Mouse (Mus musculus) liver, embryonic 11.5 days (tissue): ENCODE measurements at regions not wholly inside any gene's neighbourhood (a gene's known extent, or its start where the extent isn't known, plus 50 kb on each side); places are given as distances from the start of the nearest gene placed in this dataset.

Source experiments
- ATAC-seq: fragments of 200-750 bp; cut with Nextera tagmentation; replicated peaks from 2 replicates; pipeline ENCODE4 v1.8.0; 2017; ENCODE audit warnings: moderate number of reproducible peaks, mild to moderate bottlenecking, moderate TSS enrichment, moderate library complexity; ENCODE audit not compliant: low FRiP score
- DNase-seq: peaks from one replicate; pipeline ENCODE4 v3.0.0-alpha.2; 2017; ENCODE audit warnings: low spot score
- H3K27ac ChIP-seq: fragments of 300-500 bp; sonication (generic); 2 replicates; pipeline ENCODE4 v1.5.1; 2014; ENCODE audit warnings: mild to moderate bottlenecking, low read depth, low read length, control low read depth
- H3K27me3 ChIP-seq: fragments of 300-500 bp; sonication (generic); replicated peaks from 2 replicates; pipeline ENCODE4 v1.6.1; 2014; ENCODE audit warnings: low read length, mixed read lengths; ENCODE audit not compliant: control insufficient read depth, insufficient read depth
- H3K36me3 ChIP-seq: fragments of 300-500 bp; sonication (generic); 2 replicates; pipeline ENCODE4 v1.6.1; 2014; ENCODE audit warnings: mild to moderate bottlenecking, low read length, moderate library complexity, mixed read lengths; ENCODE audit not compliant: control insufficient read depth, insufficient read depth
- H3K4me1 ChIP-seq: fragments of 300-500 bp; sonication (generic); replicated peaks from 2 replicates; pipeline ENCODE4 v1.6.1; 2014; ENCODE audit warnings: low read length, mixed read lengths; ENCODE audit not compliant: control insufficient read depth, insufficient read depth
- H3K4me2 ChIP-seq: fragments of 300-500 bp; sonication (generic); 2 replicates; pipeline ENCODE4 v1.6.1; 2014; ENCODE audit warnings: mild to moderate bottlenecking, control low read depth, moderate library complexity
- H3K4me3 ChIP-seq: fragments of 300-500 bp; sonication (generic); 2 replicates; pipeline ENCODE4 v1.5.1; 2014; ENCODE audit warnings: low read depth, low read length, control low read depth
- H3K9ac ChIP-seq: fragments of 300-500 bp; sonication (generic); 2 replicates; pipeline ENCODE4 v1.6.1; 2014; ENCODE audit warnings: low read depth, low read length, control low read depth
- H3K9me3 ChIP-seq: fragments of 300-500 bp; sonication (generic); 2 replicates; pipeline ENCODE4 v1.6.1; 2016; ENCODE audit warnings: low read length, inconsistent platforms, mixed read lengths; ENCODE audit not compliant: control insufficient read depth
- WGBS: fragments of 180-500 bp; shearing (Covaris S2); extraction: QIAGEN DNeasy Blood & Tissue Kit; methylation state at CpG from one replicate; pipeline ENCODE4 v1.1.7; 2014; 5-methylcytosine and 5-hydroxymethylcytosine counted together

- 79% methylated on average over 17 of the region's 17 CpGs for WGBS
- Histone ChIP-seq H3K4me1 (no peaks in the 10 kb centered on the region; the same call in 1 of the 2 replicates), H3K4me2 (no peak overlapping the region), H3K27me3 (no peaks in the 10 kb centered on the region), H3K4me3 (no peak overlapping the region), H3K9ac (no peak overlapping the region), H3K27ac (no peak overlapping the region), H3K9me3 (no peaks in the 10 kb centered on the region), H3K36me3 (no peaks in the 10 kb centered on the region)
- ATAC-seq (no peak), DNase-seq (no peak)
These were observed 183.0 kb upstream of the Pmfbp1 start for GRCm38 (mm10) chr8:109310670-109311386.

GRCm38 (mm10) chr8:109311484-109312210 lies 182.2 kb upstream of the Pmfbp1 start:
- H3K9ac ChIP-seq: no peak overlapping the region
- H3K27me3 ChIP-seq: no peaks in the 10 kb centered on the region
- H3K9me3 ChIP-seq: no peaks in the 10 kb centered on the region
- 67% methylated on average over 17 of the region's 17 CpGs for WGBS
- DNase-seq: no peak
- H3K36me3 ChIP-seq: no peaks in the 10 kb centered on the region
- no peak overlapping the region for H3K4me3 ChIP-seq
- no peaks in the 10 kb centered on the region; the same call in 1 of the 2 replicates for H3K4me1 ChIP-seq
- no peak for ATAC-seq
- H3K4me2 ChIP-seq: no peak overlapping the region
- H3K27ac ChIP-seq: no peak overlapping the region

GRCm38 (mm10) chr8:109312731-109313130 lies 181.1 kb upstream of the Pmfbp1 start:
- WGBS: 24% methylated on average over 8 of the region's 8 CpGs
- no peak for ATAC-seq
- Histone ChIP-seq H3K4me1 (no peaks in the 10 kb centered on the region; the same call in 1 of the 2 replicates), H3K4me3 (no peak overlapping the region), H3K4me2 (no peak overlapping the region), H3K27me3 (no peaks in the 10 kb centered on the region), H3K36me3 (no peaks in the 10 kb centered on the region), H3K27ac (no peak overlapping the region), H3K9ac (no peak overlapping the region), H3K9me3 (no peaks in the 10 kb centered on the region)
- DNase-seq: no peak

GRCm38 (mm10) chr8:109320955-109321354 lies 172.9 kb upstream of the Pmfbp1 start:
- no peaks in the 10 kb centered on the region for H3K9me3 ChIP-seq
- no peaks in the 10 kb centered on the region for H3K36me3 ChIP-seq
- H3K4me1 ChIP-seq: no peaks in the 10 kb centered on the region
- DNase-seq (no peak), ATAC-seq (no peak)
- no peak overlapping the region for H3K4me2 ChIP-seq
- WGBS: 79% methylated on average over 11 of the region's 11 CpGs
- H3K27ac ChIP-seq: no peak overlapping the region
- no peaks in the 10 kb centered on the region for H3K27me3 ChIP-seq
- no peak overlapping the region for H3K4me3 ChIP-seq
- no peak overlapping the region for H3K9ac ChIP-seq

- WGBS: 80% methylated on average over 2 of the region's 2 CpGs
- ATAC-seq: no peak
- H3K4me2 ChIP-seq: no peak overlapping the region
- H3K4me1 ChIP-seq: no peaks in the 10 kb centered on the region
- no peak overlapping the region for H3K9ac ChIP-seq
- no peaks in the 10 kb centered on the region for H3K27me3 ChIP-seq
- no peaks in the 10 kb centered on the region for H3K9me3 ChIP-seq
- H3K27ac ChIP-seq: no peak overlapping the region
- H3K4me3 ChIP-seq: no peak overlapping the region
- DNase-seq: no peak
- no peaks in the 10 kb centered on the region for H3K36me3 ChIP-seq
These were observed 170.5 kb upstream of the Pmfbp1 start for GRCm38 (mm10) chr8:109323351-109323750.

- Histone ChIP-seq H3K4me2 (no peak overlapping the region), H3K36me3 (no peaks in the 10 kb centered on the region), H3K4me3 (no peak overlapping the region), H3K4me1 (no peaks in the 10 kb centered on the region), H3K27ac (no peak overlapping the region), H3K9ac (no peak overlapping the region), H3K9me3 (no peaks in the 10 kb centered on the region), H3K27me3 (no peaks in the 10 kb centered on the region)
- WGBS: 88% methylated on average over 9 of the region's 9 CpGs
- DNase-seq (no peak), ATAC-seq (no peak)
These were observed 169.6 kb upstream of the Pmfbp1 start for GRCm38 (mm10) chr8:109324241-109324640.

GRCm38 (mm10) chr8:109336203-109336602 lies 157.6 kb upstream of the Pmfbp1 start:
- WGBS: 75% methylated on average over 7 of the region's 7 CpGs
- Histone ChIP-seq H3K4me2 (no peak overlapping the region), H3K27ac (no peak overlapping the region), H3K36me3 (no peaks in the 10 kb centered on the region), H3K9me3 (no peaks in the 10 kb centered on the region), H3K4me1 (no peaks in the 10 kb centered on the region), H3K27me3 (no peaks in the 10 kb centered on the region), H3K4me3 (no peak overlapping the region), H3K9ac (no peak overlapping the region)
- no peak for ATAC-seq
- no peak for DNase-seq

- Histone ChIP-seq H3K27me3 (no peaks in the 10 kb centered on the region), H3K9ac (no peak overlapping the region), H3K4me1 (no peaks in the 10 kb centered on the region), H3K4me3 (no peak overlapping the region), H3K27ac (no peak overlapping the region), H3K36me3 (no peaks in the 10 kb centered on the region), H3K4me2 (no peak overlapping the region), H3K9me3 (no peaks in the 10 kb centered on the region)
- DNase-seq (no peak), ATAC-seq (no peak)
- 89% methylated on average over 14 of the region's 14 CpGs for WGBS
These were observed 155.5 kb upstream of the Pmfbp1 start for GRCm38 (mm10) chr8:109338220-109338835.
